Mouse (Mus musculus) embryonic facial prominence, embryonic 14.5 days (tissue): ENCODE results near the gene Cenpp. TPM values are rescaled to one million over a fixed set of nuclear protein-coding genes. Genes with fewer than 3 reads are reported as not detected.

Experiments
- ATAC-seq: fragments of 200-750 bp; cut with Nextera tagmentation; 2 replicates; pipeline ENCODE4 v1.8.0; 2017; ENCODE audit warnings: low read depth, moderate number of reproducible peaks, moderate TSS enrichment
- DNase-seq: peaks from one replicate; pipeline ENCODE4 v3.0.0-alpha.2; 2015; ENCODE audit warnings: low spot score
- H3K27ac ChIP-seq: fragments of 300-500 bp; sonication (generic); replicated peaks from 2 replicates; pipeline ENCODE4 v1.5.1; 2014; ENCODE audit warnings: low read depth, mild to moderate bottlenecking, low read length, moderate library complexity
- H3K27me3 ChIP-seq: fragments of 300-500 bp; sonication (generic); replicated peaks from 2 replicates; pipeline ENCODE4 v1.6.1; 2014; ENCODE audit warnings: low read length; ENCODE audit not compliant: control insufficient read depth, insufficient read depth
- H3K36me3 ChIP-seq: fragments of 300-500 bp; sonication (generic); 2 replicates; pipeline ENCODE4 v1.6.1; 2014; ENCODE audit warnings: low read length, mixed read lengths; ENCODE audit not compliant: control insufficient read depth, insufficient read depth
- H3K4me1 ChIP-seq: fragments of 300-500 bp; sonication (generic); 2 replicates; pipeline ENCODE4 v1.6.1; 2014; ENCODE audit warnings: antibody characterized with exemption, low read length; ENCODE audit not compliant: control insufficient read depth, insufficient read depth
- H3K4me2 ChIP-seq: fragments of 300-500 bp; sonication (generic); 2 replicates; pipeline ENCODE4 v1.6.1; 2014; ENCODE audit warnings: low read depth, mild to moderate bottlenecking, low read length, moderate library complexity, mixed read lengths
- H3K4me3 ChIP-seq: fragments of 300-500 bp; sonication (generic); 2 replicates; pipeline ENCODE4 v1.5.1; 2014; ENCODE audit warnings: low read depth, mild to moderate bottlenecking, low read length
- H3K9ac ChIP-seq: fragments of 300-500 bp; sonication (generic); 2 replicates; pipeline ENCODE4 v1.6.1; 2014; ENCODE audit warnings: low read depth, mild to moderate bottlenecking, low read length, moderate library complexity, mixed read lengths
- H3K9me3 ChIP-seq: fragments of 300-500 bp; sonication (generic); 2 replicates; pipeline ENCODE4 v1.6.1; 2016; ENCODE audit warnings: low read length; ENCODE audit not compliant: control insufficient read depth
- WGBS: fragments of 180-500 bp; shearing (Covaris S2); extraction: QIAGEN DNeasy Blood & Tissue Kit; methylation state at CpG from one replicate; pipeline ENCODE4 v1.1.7; 2014; 5-methylcytosine and 5-hydroxymethylcytosine counted together
- polyA plus RNA-seq: library from polyadenylated mRNA; unstranded; fragments of >200 nt; fragmentation: Nextera tagmentation; extraction: Ambion mirVana; gene quantifications from 2 replicates; pipeline ENCODE4 v1.2.1, GENCODE M21; 2014

Cenpp gene
- polyA plus RNA-seq, 1 experiment from 2014 or later: 24.0 TPM

- H3K4me1 ChIP-seq: peaks cover 25% of the 10 kb centered on the region
- H3K36me3 ChIP-seq: no peaks in the 10 kb centered on the region
- H3K4me3 ChIP-seq: peak overlapping the region; percentile 4; the same call in 1 of the 2 replicates
- no peaks in the 10 kb centered on the region for H3K9me3 ChIP-seq
- no peaks in the 10 kb centered on the region for H3K27me3 ChIP-seq
- peak overlapping the region; percentile 27 for H3K4me2 ChIP-seq
- DNase-seq: peak; percentile 91
- no peak overlapping the region for H3K9ac ChIP-seq
- ATAC-seq: no peak
- WGBS: 47% methylated on average over 8 of the region's 8 CpGs
- peak overlapping the region; percentile 89 for H3K27ac ChIP-seq
Measured at GRCm38 (mm10) chr13:49584307-49585005, 68.1 kb downstream of the Cenpp start.

- Histone ChIP-seq H3K9ac (no peak overlapping the region), H3K27ac (peak overlapping the region; percentile 89), H3K4me2 (peak overlapping the region; percentile 27), H3K4me1 (peaks cover 25% of the 10 kb centered on the region), H3K4me3 (peak overlapping the region; percentile 4; the same call in 1 of the 2 replicates), H3K27me3 (no peaks in the 10 kb centered on the region), H3K36me3 (no peaks in the 10 kb centered on the region), H3K9me3 (no peaks in the 10 kb centered on the region)
- ATAC-seq (no peak), DNase-seq (no peak)
Measured at GRCm38 (mm10) chr13:49583859-49584258, 68.7 kb downstream of the Cenpp start.

- H3K4me3 ChIP-seq: no peak within 1 kb of the TSS
- H3K27ac ChIP-seq: peak within 1 kb of the TSS; percentile 91
- H3K27me3 ChIP-seq: no peaks in the 10 kb centered on the region
- H3K9ac ChIP-seq: no peak within 1 kb of the TSS
- H3K9me3 ChIP-seq: no peaks in the 10 kb centered on the region
- DNase-seq (peak; percentile 95), ATAC-seq (peak; percentile 85)
- H3K4me1 ChIP-seq: peaks cover 25% of the 10 kb centered on the region
- H3K36me3 ChIP-seq: no peaks in the 10 kb centered on the region
- H3K4me2 ChIP-seq: peak within 1 kb of the TSS; percentile 33
- WGBS: 19% methylated on average over 8 of the region's 8 CpGs
Measured at GRCm38 (mm10) chr13:49581541-49582530, 70.7 kb downstream of the Cenpp start, which contains the start of gene Omd. Omd (plus strand) TSS chr13:49582462.

GRCm38 (mm10) chr13:49571418-49571817 lies 81.2 kb downstream of the Cenpp start:
- no peaks in the 10 kb centered on the region for H3K9me3 ChIP-seq
- no peaks in the 10 kb centered on the region for H3K36me3 ChIP-seq
- 71% methylated on average over 2 of the region's 2 CpGs for WGBS
- H3K27me3 ChIP-seq: no peaks in the 10 kb centered on the region
- H3K4me2 ChIP-seq: no peak overlapping the region
- H3K4me1 ChIP-seq: 0 out of 2 replicates have a peak, but pooled peaks cover 3% of the 10 kb centered on the region
- ATAC-seq: no peak
- H3K4me3 ChIP-seq: no peak overlapping the region
- no peak overlapping the region for H3K9ac ChIP-seq
- no peak overlapping the region; the same call in 1 of the 2 replicates for H3K27ac ChIP-seq
- DNase-seq: no peak

DNA sequence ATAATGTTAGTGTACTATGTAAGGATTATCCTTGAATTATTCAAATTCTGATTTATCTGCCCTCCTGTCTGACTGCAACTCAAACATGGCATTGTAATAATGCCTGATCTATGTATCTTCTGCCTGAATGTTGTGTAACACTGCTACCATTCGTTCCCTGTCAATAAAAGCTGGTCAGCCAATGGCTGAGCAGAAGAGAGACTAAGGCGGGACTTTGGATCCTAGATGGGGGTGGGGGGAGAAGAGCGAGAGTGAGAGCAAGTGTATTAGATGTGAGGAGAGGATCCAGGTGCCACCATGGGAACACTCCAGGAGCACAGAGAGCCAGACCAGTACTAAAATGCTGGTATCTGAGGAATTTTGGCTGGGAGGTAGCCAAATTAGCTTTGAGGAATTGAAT lies 82.2 kb downstream of the Cenpp start:
- no peak overlapping the region for H3K4me2 ChIP-seq
- H3K27ac ChIP-seq: no peak overlapping the region
- 0 out of 2 replicates have a peak, but pooled peaks cover 3% of the 10 kb centered on the region for H3K4me1 ChIP-seq
- DNase-seq (no peak), ATAC-seq (no peak)
- no peaks in the 10 kb centered on the region for H3K36me3 ChIP-seq
- no peak overlapping the region for H3K4me3 ChIP-seq
- 71% methylated on average over 3 of the region's 3 CpGs for WGBS
- H3K9ac ChIP-seq: no peak overlapping the region
- H3K27me3 ChIP-seq: no peaks in the 10 kb centered on the region
- no peaks in the 10 kb centered on the region for H3K9me3 ChIP-seq

GRCm38 (mm10) chr13:49564347-49564746 lies 88.2 kb downstream of the Cenpp start:
- H3K27me3 ChIP-seq: no peaks in the 10 kb centered on the region
- no peak overlapping the region for H3K27ac ChIP-seq
- ATAC-seq: no peak
- no peak overlapping the region for H3K4me2 ChIP-seq
- H3K36me3 ChIP-seq: 0 out of 2 replicates have a peak, but pooled peaks cover 7% of the 10 kb centered on the region
- no peaks in the 10 kb centered on the region for H3K4me1 ChIP-seq
- H3K4me3 ChIP-seq: no peak overlapping the region
- DNase-seq: no peak
- H3K9me3 ChIP-seq: no peaks in the 10 kb centered on the region
- 86% methylated on average over 1 of the region's 1 CpGs for WGBS
- no peak overlapping the region for H3K9ac ChIP-seq

- 0 out of 2 replicates have a peak, but pooled peaks cover 7% of the 10 kb centered on the region for H3K36me3 ChIP-seq
- H3K27me3 ChIP-seq: no peaks in the 10 kb centered on the region
- no peak for ATAC-seq
- H3K4me2 ChIP-seq: no peak overlapping the region
- no peak overlapping the region for H3K9ac ChIP-seq
- no peak overlapping the region for H3K27ac ChIP-seq
- H3K4me3 ChIP-seq: no peak overlapping the region
- no peak for DNase-seq
- 56% methylated on average over 2 of the region's 2 CpGs for WGBS
- H3K4me1 ChIP-seq: no peaks in the 10 kb centered on the region
- no peaks in the 10 kb centered on the region for H3K9me3 ChIP-seq
Measured at GRCm38 (mm10) chr13:49560886-49561285, 91.7 kb downstream of the Cenpp start.

DNA sequence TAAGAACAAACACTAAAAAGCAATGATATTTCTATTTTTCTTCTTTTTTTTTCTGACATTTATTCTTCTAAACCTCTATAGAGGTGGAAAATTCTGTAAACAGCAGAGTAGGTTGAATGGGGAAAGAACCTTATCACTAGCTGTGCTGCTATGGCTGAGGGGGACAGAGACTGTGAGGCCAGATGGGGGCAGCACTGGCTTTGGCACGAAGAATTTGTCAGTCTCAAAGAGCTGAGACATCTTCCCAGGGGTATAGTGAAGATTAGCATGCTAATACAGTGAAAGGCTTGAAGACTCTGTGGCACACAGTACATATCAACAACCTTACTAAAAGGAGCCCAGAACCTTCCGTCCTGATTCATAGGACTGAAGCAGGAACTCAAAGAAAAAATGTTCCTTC lies 93.4 kb downstream of the Cenpp start:
- ATAC-seq (no peak), DNase-seq (peak; percentile 53)
- WGBS: 29% methylated on average over 2 of the region's 2 CpGs
- Histone ChIP-seq H3K9ac (no peak overlapping the region), H3K4me1 (no peaks in the 10 kb centered on the region), H3K4me2 (no peak overlapping the region), H3K4me3 (no peak overlapping the region), H3K9me3 (no peaks in the 10 kb centered on the region), H3K36me3 (peaks cover 11% of the 10 kb centered on the region; the same call in 1 of the 2 replicates), H3K27me3 (no peaks in the 10 kb centered on the region), H3K27ac (no peak overlapping the region)
